Mouse (Mus musculus): ENCODE measurements around the gene Ankrd35. TPM values are rescaled to one million over a fixed set of nuclear protein-coding genes. Genes with fewer than 3 reads are reported as not detected.
"Not testable (repeated sequence)": the region's sequence is repeated elsewhere in the genome, so short reads cannot be mapped to it uniquely, and the experiment has no call there.

The Ankrd35 gene
- polyA plus RNA-seq, 1 experiment from 2014 or later, result 0.33 TPM

DNA sequence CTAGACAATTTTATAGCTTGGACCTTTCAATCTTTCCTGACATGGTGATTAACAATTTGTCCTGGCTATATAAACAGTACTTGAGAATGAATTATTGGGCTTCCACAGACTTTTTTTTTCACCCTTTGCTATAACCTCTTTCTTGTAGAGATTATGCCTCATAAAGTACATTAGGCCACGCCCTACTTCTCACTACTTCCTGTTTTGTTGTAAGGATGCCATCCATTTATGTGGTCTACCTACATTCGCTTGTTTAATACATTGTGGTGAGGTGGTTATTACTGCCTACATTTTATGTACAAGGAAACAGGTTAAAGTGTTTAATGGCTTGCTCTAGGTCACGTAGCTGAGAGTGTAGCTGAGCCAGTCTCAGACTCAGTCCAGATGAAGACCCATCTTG is 5.2 kb downstream of the Ankrd35 start:
- ATAC-seq (ENCODE audit: extremely low read depth, insufficient number of reproducible peaks, low FRiP score, low TSS enrichment), result no peak
- Histone ChIP-seq H3K36me3 (no peaks in the 10 kb centered on the region), H3K4me1 (peaks cover 16% of the 10 kb centered on the region), H3K9ac (no peak overlapping the region), H3K9me3 (no peaks in the 10 kb centered on the region), H3K27ac (replicated peaks) (no peak overlapping the region), H3K4me3 (no peak overlapping the region), H3K27me3 (replicated peaks) (peaks cover 45% of the 10 kb centered on the region), H3K4me2 (no peak overlapping the region)
- WGBS, result 83% methylated on average over 3 of the region's 3 CpGs

DNA sequence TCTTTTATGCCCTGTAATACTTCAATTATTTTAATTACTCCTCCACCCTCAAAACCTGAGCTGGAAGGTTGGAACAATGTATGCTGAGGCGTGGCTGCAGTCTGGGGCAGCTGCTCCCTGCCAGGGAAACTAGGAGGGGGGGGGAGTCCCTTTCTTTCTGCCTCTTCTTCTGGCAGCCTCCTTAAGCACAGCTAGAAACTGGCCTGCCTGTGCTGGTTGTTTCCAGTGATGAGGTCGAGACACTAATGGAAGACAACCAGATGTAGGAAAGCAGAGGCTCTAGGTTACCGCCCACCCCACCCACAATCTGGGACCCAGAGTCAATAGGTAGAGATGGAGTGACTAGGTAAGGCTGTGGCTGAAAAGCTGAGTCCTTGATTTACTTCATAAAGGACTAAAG is 5.8 kb downstream of the Ankrd35 start:
- H3K27me3 ChIP-seq (replicated peaks), result peaks cover 50% of the 10 kb centered on the region
- H3K27ac ChIP-seq (replicated peaks), result no peak overlapping the region
- no peaks in the 10 kb centered on the region for H3K36me3 ChIP-seq
- WGBS, result 64% methylated on average over 3 of the region's 3 CpGs
- no peak overlapping the region for H3K4me2 ChIP-seq
- no peaks in the 10 kb centered on the region for H3K9me3 ChIP-seq
- peaks cover 11% of the 10 kb centered on the region for H3K4me1 ChIP-seq
- no peak overlapping the region for H3K9ac ChIP-seq
- no peak for ATAC-seq (ENCODE audit: extremely low read depth, insufficient number of reproducible peaks, low FRiP score, low TSS enrichment)
- no peak overlapping the region for H3K4me3 ChIP-seq

DNA sequence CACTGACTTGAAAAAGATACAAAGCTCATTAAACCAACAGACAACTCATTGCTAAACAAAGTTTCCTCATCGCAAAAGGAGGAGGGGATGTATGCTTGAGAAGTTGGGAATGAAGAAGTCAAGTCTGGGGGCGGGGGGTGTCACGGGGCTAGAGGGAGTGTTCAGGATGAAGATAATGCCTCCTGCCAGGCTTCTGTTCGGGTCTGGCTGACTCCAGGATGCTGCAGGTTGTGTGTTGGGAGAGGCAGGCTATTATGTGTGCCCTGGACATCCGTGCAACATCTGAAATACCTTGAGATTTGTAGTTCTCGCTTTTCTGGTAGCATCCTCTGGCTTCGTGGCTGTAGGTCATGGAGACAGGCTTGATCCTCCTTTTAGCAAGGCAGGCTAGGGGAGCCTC is 8.5 kb downstream of the Ankrd35 start:
- 58% methylated on average over 7 of the region's 7 CpGs for WGBS
- H3K9ac ChIP-seq, result no peak overlapping the region

DNA sequence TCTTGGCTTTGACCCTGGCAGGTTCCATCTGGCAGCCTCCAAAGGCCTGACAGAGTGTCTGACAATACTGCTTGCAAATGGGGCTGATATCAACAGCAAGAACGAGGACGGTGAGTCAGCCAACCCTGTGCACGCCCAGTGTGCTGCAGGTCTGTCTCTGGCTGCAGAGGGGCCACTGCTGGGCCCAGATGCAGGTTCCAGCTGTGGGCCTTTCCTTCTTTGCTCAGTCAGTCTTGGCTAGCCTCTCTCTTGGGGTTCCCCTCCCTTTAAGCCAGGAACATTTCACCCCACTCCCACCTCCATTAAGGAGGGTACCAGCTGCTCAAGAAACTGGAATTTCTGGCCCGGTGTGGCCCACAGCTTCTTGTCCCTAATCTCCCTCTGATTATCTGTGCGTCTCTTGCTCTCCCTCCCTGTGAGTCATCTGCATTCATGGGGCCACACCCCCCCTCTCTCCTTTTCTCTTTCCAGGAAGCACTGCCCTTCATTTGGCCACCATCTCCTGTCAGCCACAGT is 9.3 kb downstream of the Ankrd35 start:
- H3K4me2 ChIP-seq, result no peak overlapping the region
- WGBS, result 12% methylated on average over 5 of the region's 5 CpGs
- H3K9me3 ChIP-seq, result no peaks in the 10 kb centered on the region
- no peak overlapping the region for H3K9ac ChIP-seq
- H3K4me3 ChIP-seq, result no peak overlapping the region
- no peak for ATAC-seq (ENCODE audit: extremely low read depth, insufficient number of reproducible peaks, low FRiP score, low TSS enrichment)
- no peaks in the 10 kb centered on the region for H3K36me3 ChIP-seq
- H3K27ac ChIP-seq (replicated peaks), result no peak overlapping the region
- H3K27me3 ChIP-seq (replicated peaks), result peaks cover 65% of the 10 kb centered on the region
- peaks cover 10% of the 10 kb centered on the region for H3K4me1 ChIP-seq

More for the DNA sequence above, 8.5 kb downstream of the Ankrd35 start:
- Histone ChIP-seq H3K27me3 (replicated peaks) (peaks cover 58% of the 10 kb centered on the region), H3K27ac (replicated peaks) (no peak overlapping the region), H3K36me3 (no peaks in the 10 kb centered on the region), H3K4me1 (0 out of 2 replicates have a peak, but pooled peaks cover 8% of the 10 kb centered on the region), H3K4me2 (no peak overlapping the region), H3K9me3 (no peaks in the 10 kb centered on the region), H3K4me3 (no peak overlapping the region)
- no peak for ATAC-seq (ENCODE audit: extremely low read depth, insufficient number of reproducible peaks, low FRiP score, low TSS enrichment)

DNA sequence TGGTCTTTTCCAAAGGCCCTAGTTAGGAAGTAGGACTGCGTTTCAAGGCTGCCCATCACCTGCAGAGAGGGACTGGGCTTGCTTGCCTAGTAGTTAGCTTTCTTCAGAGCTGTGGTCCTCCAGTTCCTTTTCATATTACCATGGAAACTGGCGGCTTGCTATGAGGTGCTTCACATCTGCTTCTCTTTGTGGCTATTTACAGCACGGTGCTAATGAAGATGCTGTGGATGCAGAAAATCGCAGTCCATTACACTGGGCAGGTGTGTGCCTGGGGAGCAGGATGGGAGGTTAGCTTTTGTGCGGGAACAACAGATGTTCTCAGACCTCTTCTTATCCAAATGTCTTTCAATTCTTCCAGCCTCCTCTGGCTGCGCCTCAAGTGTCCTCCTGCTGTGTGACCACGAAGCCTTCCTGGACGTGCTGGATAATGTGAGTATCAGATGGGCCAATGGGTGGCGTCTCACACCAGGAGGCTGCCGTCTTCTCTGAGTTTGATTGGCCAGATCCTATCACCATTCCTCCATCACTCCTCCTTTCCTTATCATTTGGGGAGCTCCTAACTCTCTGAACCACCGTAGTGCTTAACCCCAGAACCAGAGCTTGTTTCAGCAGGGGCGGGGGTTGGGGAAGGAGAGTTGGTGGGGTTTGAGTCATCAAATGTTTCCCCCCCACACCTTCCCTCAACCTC is 10.5 kb downstream of the Ankrd35 start:
- peaks cover 73% of the 10 kb centered on the region for H3K27me3 ChIP-seq (replicated peaks)
- 21% methylated on average over 12 of the region's 12 CpGs for WGBS
- no peak for ATAC-seq (ENCODE audit: extremely low read depth, insufficient number of reproducible peaks, low FRiP score, low TSS enrichment)
- H3K9ac ChIP-seq, result no peak overlapping the region
- no peaks in the 10 kb centered on the region for H3K36me3 ChIP-seq
- H3K9me3 ChIP-seq, result no peaks in the 10 kb centered on the region
- H3K4me1 ChIP-seq, result peaks cover 20% of the 10 kb centered on the region
- H3K4me2 ChIP-seq, result no peak overlapping the region
- no peak overlapping the region for H3K4me3 ChIP-seq
- no peak overlapping the region for H3K27ac ChIP-seq (replicated peaks)

DNA sequence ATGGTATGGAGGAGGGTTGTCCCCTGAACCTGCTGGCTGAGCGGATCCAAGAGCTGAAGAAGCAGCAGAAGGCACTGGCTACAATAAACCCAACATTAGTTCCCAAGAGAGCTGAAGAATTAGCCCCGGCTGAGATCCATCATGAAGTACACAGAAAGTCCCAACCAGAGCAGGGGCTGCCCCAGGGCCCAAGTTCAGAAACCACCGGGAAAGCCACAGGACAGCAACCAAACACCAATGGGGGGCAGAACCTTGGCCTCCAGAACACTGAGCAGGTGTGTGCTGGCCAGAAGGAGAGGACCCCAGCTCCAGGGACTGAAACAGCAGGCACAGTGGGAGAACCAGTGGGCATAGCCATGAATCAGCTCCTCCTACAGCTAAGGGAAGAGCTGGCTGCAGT is 13.6 kb downstream of the Ankrd35 start:
- Histone ChIP-seq H3K4me3 (no peak overlapping the region), H3K9ac (no peak overlapping the region), H3K4me1 (peaks cover 20% of the 10 kb centered on the region), H3K36me3 (no peaks in the 10 kb centered on the region), H3K9me3 (no peaks in the 10 kb centered on the region), H3K4me2 (no peak overlapping the region), H3K27ac (replicated peaks) (no peak overlapping the region), H3K27me3 (replicated peaks) (peaks cover 84% of the 10 kb centered on the region)
- 74% methylated on average over 3 of the region's 3 CpGs for WGBS
- ATAC-seq (ENCODE audit: extremely low read depth, insufficient number of reproducible peaks, low FRiP score, low TSS enrichment), result no peak

DNA sequence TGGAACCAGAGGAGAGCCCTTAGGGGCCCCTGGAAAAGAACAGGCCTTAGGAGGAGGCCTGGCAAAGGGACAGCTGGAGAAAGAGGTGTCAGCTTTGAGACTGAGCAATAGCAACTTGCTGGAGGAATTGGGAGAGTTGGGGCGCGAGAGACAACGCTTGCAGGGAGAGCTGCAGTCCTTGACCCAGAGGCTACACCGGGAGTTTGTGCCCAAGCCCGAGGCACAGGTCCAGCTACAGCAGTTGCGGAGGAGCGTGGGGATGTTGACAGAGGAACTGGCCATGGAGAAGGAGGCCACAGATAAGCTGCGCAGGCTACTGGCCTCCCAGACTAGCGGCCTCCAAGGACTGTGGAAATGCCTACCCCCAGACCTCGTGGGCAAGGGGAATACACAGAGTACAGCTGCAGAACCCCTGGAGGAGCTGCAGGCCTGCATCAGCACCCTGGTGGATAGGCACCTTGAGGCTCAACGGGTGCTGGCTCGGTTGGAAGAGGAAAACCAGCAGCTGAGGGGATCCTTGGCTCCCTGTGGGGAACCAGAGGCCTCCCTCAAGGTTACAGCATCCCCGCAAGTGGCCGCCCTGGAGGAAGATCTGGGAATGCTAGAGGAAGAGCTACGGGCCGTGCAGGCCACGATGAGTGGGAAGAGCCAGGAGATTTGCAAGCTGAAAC is 14.4 kb downstream of the Ankrd35 start:
- H3K9ac ChIP-seq, result peak overlapping the region; percentile 74
- peaks cover 13% of the 10 kb centered on the region for H3K4me1 ChIP-seq
- H3K4me2 ChIP-seq, result peak overlapping the region; percentile 73
- H3K27me3 ChIP-seq (replicated peaks), result peaks cover 83% of the 10 kb centered on the region
- H3K4me3 ChIP-seq, result peak overlapping the region; percentile 46
- ATAC-seq (ENCODE audit: extremely low read depth, insufficient number of reproducible peaks, low FRiP score, low TSS enrichment), result no peak
- no peak overlapping the region for H3K27ac ChIP-seq (replicated peaks)
- no peaks in the 10 kb centered on the region for H3K9me3 ChIP-seq
- no peaks in the 10 kb centered on the region for H3K36me3 ChIP-seq
- WGBS, result 37% methylated on average over 17 of the region's 17 CpGs

DNA sequence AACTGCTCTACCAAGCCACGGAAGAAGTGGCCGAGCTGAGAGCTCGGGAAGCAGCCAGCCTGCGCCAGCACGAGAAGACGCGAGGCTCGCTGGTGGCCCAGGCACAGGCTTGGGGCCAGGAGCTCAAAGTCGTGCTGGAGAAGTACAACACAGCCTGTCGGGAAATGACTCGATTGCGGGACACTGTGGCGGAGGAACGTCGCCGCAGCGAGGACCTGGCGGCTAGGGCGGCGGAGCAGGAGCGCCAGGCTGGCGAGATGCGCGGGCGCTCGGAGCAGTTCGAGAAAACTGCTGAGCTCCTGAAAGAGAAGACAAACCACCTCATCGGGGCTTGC is 14.9 kb downstream of the Ankrd35 start:
- ATAC-seq (ENCODE audit: extremely low read depth, insufficient number of reproducible peaks, low FRiP score, low TSS enrichment), result no peak
- Histone ChIP-seq H3K4me1 (peaks cover 11% of the 10 kb centered on the region), H3K9ac (peak overlapping the region; percentile 74), H3K36me3 (no peaks in the 10 kb centered on the region), H3K27ac (replicated peaks) (no peak overlapping the region), H3K4me3 (peak overlapping the region; percentile 46), H3K9me3 (no peaks in the 10 kb centered on the region), H3K27me3 (replicated peaks) (peaks cover 83% of the 10 kb centered on the region), H3K4me2 (peak overlapping the region; percentile 73)
- 6% methylated on average over 28 of the region's 28 CpGs for WGBS

DNA sequence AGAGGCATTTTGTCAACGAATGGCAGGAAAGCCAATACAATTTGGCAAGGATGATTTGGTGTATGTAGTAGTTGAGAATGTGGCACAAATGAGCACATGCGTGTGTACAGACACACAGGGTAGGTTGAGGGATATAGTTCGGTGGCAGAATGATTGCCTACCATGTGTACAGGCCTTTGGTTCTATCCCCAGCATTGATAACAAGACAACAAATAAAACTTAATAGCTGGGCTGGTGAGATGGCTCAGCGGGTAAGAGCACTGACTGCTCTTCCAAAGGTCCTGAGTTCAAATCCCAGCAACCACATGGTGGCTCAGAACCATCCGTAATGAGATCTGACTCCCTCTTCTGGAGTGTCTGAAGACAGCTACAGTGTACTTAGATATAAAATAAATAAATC is 16.1 kb downstream of the Ankrd35 start:
- not testable (repeated sequence) for H3K36me3 ChIP-seq; H3K4me2 ChIP-seq; H3K9ac ChIP-seq; H3K27ac ChIP-seq (replicated peaks); H3K4me3 ChIP-seq; ATAC-seq (ENCODE audit: extremely low read depth, insufficient number of reproducible peaks, low FRiP score, low TSS enrichment); H3K9me3 ChIP-seq
- WGBS, result 86% methylated on average over 5 of the region's 5 CpGs
- Histone ChIP-seq H3K27me3 (replicated peaks) (peaks cover 75% of the 10 kb centered on the region), H3K4me1 (peaks cover 11% of the 10 kb centered on the region)

DNA sequence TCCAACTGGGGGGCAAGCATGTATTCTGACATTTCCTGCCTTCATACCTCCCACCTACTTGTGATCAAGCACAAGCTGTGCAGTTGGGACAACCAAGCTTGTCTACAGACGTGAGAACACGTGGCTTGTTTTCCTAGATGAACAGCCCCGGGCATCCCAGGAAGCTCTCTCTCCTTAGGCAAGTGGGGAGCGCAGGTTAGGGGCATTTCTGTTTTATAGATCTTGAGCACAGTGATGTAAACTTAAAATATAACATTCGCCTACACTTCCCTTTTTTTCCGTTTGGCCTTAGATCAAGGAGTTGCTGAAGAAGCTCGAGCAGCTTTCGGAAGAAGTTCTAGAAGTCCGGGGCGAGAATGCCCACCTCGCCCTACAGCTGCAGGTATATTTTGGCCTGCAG is 18.9 kb downstream of the Ankrd35 start:
- Histone ChIP-seq H3K27me3 (replicated peaks) (peaks cover 48% of the 10 kb centered on the region), H3K4me2 (no peak overlapping the region), H3K27ac (replicated peaks) (no peak overlapping the region), H3K36me3 (no peaks in the 10 kb centered on the region), H3K9me3 (no peaks in the 10 kb centered on the region), H3K4me1 (peaks cover 15% of the 10 kb centered on the region), H3K4me3 (no peak overlapping the region), H3K9ac (no peak overlapping the region)
- no peak for ATAC-seq (ENCODE audit: extremely low read depth, insufficient number of reproducible peaks, low FRiP score, low TSS enrichment)
- 74% methylated on average over 11 of the region's 11 CpGs for WGBS

DNA sequence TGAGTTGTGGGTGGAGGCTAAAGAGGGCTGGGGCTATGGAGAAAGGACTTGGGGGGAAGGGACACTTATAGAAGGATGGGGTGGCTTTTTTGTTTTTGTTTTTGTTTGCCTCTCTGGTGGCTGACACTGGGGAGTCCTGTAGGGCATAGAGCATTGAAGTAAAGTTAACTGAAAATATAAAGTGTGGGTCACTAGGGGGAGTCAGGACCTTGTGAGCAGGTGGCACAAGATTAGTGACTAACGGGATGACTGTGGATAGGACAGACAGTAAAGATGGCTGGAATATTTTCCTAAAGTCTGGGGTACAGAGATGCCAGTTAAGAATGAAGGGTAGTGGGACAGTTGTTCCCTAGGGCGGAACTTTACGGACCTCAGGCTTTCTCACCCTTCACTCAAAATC is 20.4 kb downstream of the Ankrd35 start:
- ATAC-seq (ENCODE audit: extremely low read depth, insufficient number of reproducible peaks, low FRiP score, low TSS enrichment), result no peak

DNA sequence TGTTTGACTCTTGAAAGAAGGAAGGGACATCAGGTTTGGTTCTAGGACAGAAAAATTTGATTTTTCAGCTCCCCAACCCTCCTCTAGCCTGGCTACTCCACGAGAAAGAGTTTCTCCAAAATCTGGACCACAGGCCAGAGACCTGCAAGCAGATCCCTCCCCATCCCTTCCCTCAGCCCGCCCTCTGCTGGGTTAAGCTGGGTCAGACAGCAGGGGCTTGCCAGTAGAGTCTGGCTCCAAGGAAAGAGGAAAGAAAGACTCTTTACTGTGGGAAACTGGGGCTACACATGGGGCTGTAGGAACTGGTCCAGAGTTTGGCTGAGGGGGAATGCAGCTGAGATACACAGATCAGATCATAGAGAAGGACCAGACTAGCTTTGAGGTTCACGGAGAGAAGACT is 22.6 kb downstream of the Ankrd35 start:
- WGBS, result 25% methylated on average over 3 of the region's 3 CpGs
- no peak for ATAC-seq (ENCODE audit: extremely low read depth, insufficient number of reproducible peaks, low FRiP score, low TSS enrichment)

More for the DNA sequence above, 20.4 kb downstream of the Ankrd35 start:
- H3K9ac ChIP-seq, result no peak overlapping the region
- H3K27me3 ChIP-seq (replicated peaks), result peaks cover 34% of the 10 kb centered on the region
- H3K4me3 ChIP-seq, result no peak overlapping the region
- H3K9me3 ChIP-seq, result no peaks in the 10 kb centered on the region
- H3K27ac ChIP-seq (replicated peaks), result no peak overlapping the region
- H3K36me3 ChIP-seq, result no peaks in the 10 kb centered on the region
- peaks cover 10% of the 10 kb centered on the region for H3K4me1 ChIP-seq
- H3K4me2 ChIP-seq, result no peak overlapping the region
- 42% methylated on average over 3 of the region's 3 CpGs for WGBS

More for the DNA sequence above, 22.6 kb downstream of the Ankrd35 start:
- Histone ChIP-seq H3K27me3 (replicated peaks) (peaks cover 20% of the 10 kb centered on the region), H3K9ac (no peak overlapping the region), H3K4me2 (no peak overlapping the region), H3K27ac (replicated peaks) (no peak overlapping the region), H3K4me3 (no peak overlapping the region), H3K9me3 (no peaks in the 10 kb centered on the region), H3K36me3 (no peaks in the 10 kb centered on the region), H3K4me1 (peaks cover 20% of the 10 kb centered on the region)
